Mouse (Mus musculus) testis, adult 2 months (tissue): ENCODE results near the gene Nr1h2.

Source experiments
- CTCF ChIP-seq: fragments of 200-500 bp; IDR thresholded peaks from 2 replicates; pipeline ENCODE4 v1.5.1; 2012; ENCODE audit warnings: low read depth, mild to moderate bottlenecking, inconsistent platforms, low read length, moderate library complexity; ENCODE audit not compliant: control insufficient read depth, insufficient read depth, insufficient replicate concordance
- POLR2A ChIP-seq: fragments of 200-500 bp; IDR thresholded peaks from 2 replicates; pipeline ENCODE4 v1.6.1; 2012; ENCODE audit warnings: low read depth, mild to moderate bottlenecking, inconsistent platforms, low read length, moderate library complexity; ENCODE audit not compliant: control insufficient read depth

GRCm38 (mm10) chr7:44564486-44564885 lies 10.7 kb upstream of the Nr1h2 start:
- TF ChIP-seq POLR2A: no peak
- no peak for TF ChIP-seq CTCF
